Mouse (Mus musculus): ENCODE results near the gene Usp17lb. TPM values are rescaled to one million over a fixed set of nuclear protein-coding genes. Genes with fewer than 3 reads are reported as not detected.
"Not testable (repeated sequence)": the region's sequence is repeated elsewhere in the genome, so short reads cannot be mapped to it uniquely, and the experiment has no call there.

Usp17lb gene
- total RNA-seq (2014; rRNA removed): not detected in 2 replicates
- not detected in 2 replicates for polyA plus RNA-seq (2015; fragmentation: Nextera tagmentation; extraction: Ambion mirVana)

GRCm38 (mm10) chr7:104842503-104842902 is at the start of gene Usp17lb:
Gene Usp17lb (minus strand): TSS chr7:104842603.
- Histone ChIP-seq H3K4me3 (ENCODE audit: low read depth, low read length) (no peak within 1 kb of the TSS), H3K9me3 (ENCODE audit: low read length) (no peaks in the 10 kb centered on the region), H3K27me3 (ENCODE audit: insufficient read depth, low read length) (no peaks in the 10 kb centered on the region), H3K4me2 (ENCODE audit: low read depth) (no peak within 1 kb of the TSS), H3K4me1 (ENCODE audit: insufficient read depth) (no peaks in the 10 kb centered on the region), H3K9ac (no peak within 1 kb of the TSS), H3K27ac (ENCODE audit: low read depth, low read length) (no peak within 1 kb of the TSS), H3K36me3 (ENCODE audit: insufficient read depth) (no peaks in the 10 kb centered on the region)
- 50% methylated on average over 1 of the region's 1 CpGs for WGBS
- ATAC-seq: no peak
- DNase-seq: no peak
- TF ChIP-seq CTCF (IDR thresholded peaks at IDR 0.05; ENCODE audit: low read depth): no peak

- ATAC-seq (no peak), DNase-seq (no peak)
- no peaks in the 10 kb centered on the region for H3K4me1 ChIP-seq (ENCODE audit: insufficient read depth)
- H3K9ac ChIP-seq: no peak within 1 kb of the TSS
- H3K36me3 ChIP-seq (ENCODE audit: insufficient read depth): no peaks in the 10 kb centered on the region
- no peak within 1 kb of the TSS for H3K4me2 ChIP-seq (ENCODE audit: low read depth)
- 52% methylated on average over 1 of the region's 1 CpGs for WGBS
- no peaks in the 10 kb centered on the region for H3K9me3 ChIP-seq (ENCODE audit: low read length)
- H3K27ac ChIP-seq (ENCODE audit: low read depth, low read length): no peak within 1 kb of the TSS
- no peak for TF ChIP-seq CTCF (IDR thresholded peaks at IDR 0.05; ENCODE audit: low read depth)
- H3K4me3 ChIP-seq (ENCODE audit: low read depth, low read length): no peak within 1 kb of the TSS
- H3K27me3 ChIP-seq (ENCODE audit: insufficient read depth, low read length): no peaks in the 10 kb centered on the region
Observed at GRCm38 (mm10) chr7:104877731-104878130, 35.3 kb upstream of the Usp17lb start, which contains the start of gene Olfr665. Gene Olfr665 (plus strand): TSS chr7:104878031.

GRCm38 (mm10) chr7:104861381-104861780 is 19.0 kb upstream of the Usp17lb start:
- Histone ChIP-seq H3K4me1 (ENCODE audit: insufficient read depth) (no peaks in the 10 kb centered on the region), H3K9ac (no peak overlapping the region), H3K4me3 (ENCODE audit: low read depth, low read length) (no peak overlapping the region), H3K9me3 (ENCODE audit: low read length) (no peaks in the 10 kb centered on the region), H3K36me3 (ENCODE audit: insufficient read depth) (no peaks in the 10 kb centered on the region), H3K27me3 (ENCODE audit: insufficient read depth, low read length) (no peaks in the 10 kb centered on the region), H3K27ac (ENCODE audit: low read depth, low read length) (no peak overlapping the region), H3K4me2 (ENCODE audit: low read depth) (no peak overlapping the region)
- no peak for DNase-seq
- WGBS: 77% methylated on average over 3 of the region's 3 CpGs
- no peak for TF ChIP-seq CTCF (IDR thresholded peaks at IDR 0.05; ENCODE audit: low read depth)
- no peak for ATAC-seq

DNA sequence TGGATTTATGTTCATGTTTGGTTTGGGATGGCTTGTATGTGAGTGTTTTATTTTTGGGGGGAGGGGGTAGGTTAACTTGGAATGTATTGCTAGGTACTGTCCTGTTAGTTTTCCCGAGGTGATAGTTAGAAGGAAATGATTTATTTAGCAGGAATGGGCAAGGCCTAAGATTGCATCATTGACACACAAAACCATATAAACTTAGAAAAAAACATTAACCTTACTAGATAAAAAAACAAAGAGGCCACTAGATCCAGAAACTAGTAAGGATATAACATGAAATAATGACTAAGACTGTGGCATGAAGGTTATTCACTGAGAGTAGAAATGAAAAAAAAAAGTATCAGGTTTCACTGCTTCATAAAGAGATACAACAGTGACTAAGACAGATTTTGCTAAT is 15.3 kb upstream of the Usp17lb start:
- TF ChIP-seq CTCF (IDR thresholded peaks at IDR 0.05; ENCODE audit: low read depth): no peak
- no peaks in the 10 kb centered on the region for H3K36me3 ChIP-seq (ENCODE audit: insufficient read depth)
- no peak overlapping the region for H3K27ac ChIP-seq (ENCODE audit: low read depth, low read length)
- H3K27me3 ChIP-seq (ENCODE audit: insufficient read depth, low read length): no peaks in the 10 kb centered on the region
- WGBS: 85% methylated on average over 1 of the region's 1 CpGs
- H3K9ac ChIP-seq: no peak overlapping the region
- H3K4me3 ChIP-seq (ENCODE audit: low read depth, low read length): no peak overlapping the region
- no peaks in the 10 kb centered on the region for H3K9me3 ChIP-seq (ENCODE audit: low read length)
- no peak overlapping the region for H3K4me2 ChIP-seq (ENCODE audit: low read depth)
- H3K4me1 ChIP-seq (ENCODE audit: insufficient read depth): no peaks in the 10 kb centered on the region
- DNase-seq (no peak), ATAC-seq (no peak)

DNA sequence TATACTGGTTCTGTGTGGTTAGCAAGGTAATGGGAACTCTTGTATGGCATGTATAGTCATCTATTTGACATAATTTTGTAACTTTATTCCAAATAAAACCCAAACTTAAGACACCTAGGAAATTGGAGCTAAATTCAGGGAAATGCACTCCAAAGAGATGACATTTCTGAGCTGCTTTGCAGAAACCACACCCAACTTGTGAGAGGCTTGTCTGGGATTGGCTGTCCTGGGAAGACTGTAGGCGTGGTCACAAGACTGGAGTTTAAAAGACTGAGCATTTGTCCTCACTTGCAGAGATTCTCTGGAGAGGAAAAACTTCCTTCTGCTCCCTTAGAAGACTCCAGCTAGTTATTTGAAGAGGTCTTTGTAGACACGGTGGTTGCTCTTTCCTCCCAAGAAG is 14.3 kb upstream of the Usp17lb start, which contains the start of gene Usp17la:
Gene Usp17la (plus strand): TSS at position 301 of the 400 bp plus-strand sequence.
- not testable (repeated sequence) for H3K27ac ChIP-seq (ENCODE audit: low read depth, low read length); H3K9me3 ChIP-seq (ENCODE audit: low read length); H3K27me3 ChIP-seq (ENCODE audit: insufficient read depth, low read length); ATAC-seq; H3K4me1 ChIP-seq (ENCODE audit: insufficient read depth); H3K4me2 ChIP-seq (ENCODE audit: low read depth); H3K4me3 ChIP-seq (ENCODE audit: low read depth, low read length); H3K9ac ChIP-seq; H3K36me3 ChIP-seq (ENCODE audit: insufficient read depth); DNase-seq
- 81% methylated on average over 2 of the region's 2 CpGs for WGBS

DNA sequence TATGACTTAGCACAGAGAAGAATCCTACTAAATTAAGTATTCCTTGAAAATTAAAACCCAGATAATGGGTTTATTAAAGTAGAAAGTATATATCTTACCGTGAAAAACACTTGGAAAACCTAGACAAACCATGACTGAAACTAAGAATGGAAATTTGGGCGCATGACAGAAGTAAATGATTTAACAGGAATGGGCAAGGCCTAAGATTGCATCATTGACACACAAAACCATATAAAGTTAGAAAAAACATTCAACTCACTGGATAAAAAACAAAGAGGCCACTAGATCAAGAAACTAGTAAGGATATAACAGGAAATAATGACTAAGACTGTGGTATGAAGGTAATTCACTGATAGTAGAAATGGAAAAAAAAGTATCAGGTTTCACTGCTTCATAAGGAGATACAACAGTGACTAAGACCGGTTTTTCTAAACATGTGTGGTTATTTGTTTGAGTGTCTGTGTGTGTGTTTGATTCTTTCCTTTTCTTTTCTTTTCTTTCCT is 12.9 kb upstream of the Usp17lb start:
- H3K4me1 ChIP-seq (ENCODE audit: insufficient read depth): no peaks in the 10 kb centered on the region
- TF ChIP-seq CTCF (IDR thresholded peaks at IDR 0.05; ENCODE audit: low read depth): no peak
- 87% methylated on average over 3 of the region's 3 CpGs for WGBS
- no peak for DNase-seq
- no peaks in the 10 kb centered on the region for H3K27me3 ChIP-seq (ENCODE audit: insufficient read depth, low read length)
- H3K9ac ChIP-seq: no peak overlapping the region
- H3K9me3 ChIP-seq (ENCODE audit: low read length): no peaks in the 10 kb centered on the region
- H3K36me3 ChIP-seq (ENCODE audit: insufficient read depth): no peaks in the 10 kb centered on the region
- no peak overlapping the region for H3K4me2 ChIP-seq (ENCODE audit: low read depth)
- H3K27ac ChIP-seq (ENCODE audit: low read depth, low read length): no peak overlapping the region
- no peak overlapping the region for H3K4me3 ChIP-seq (ENCODE audit: low read depth, low read length)
- ATAC-seq: no peak

DNA sequence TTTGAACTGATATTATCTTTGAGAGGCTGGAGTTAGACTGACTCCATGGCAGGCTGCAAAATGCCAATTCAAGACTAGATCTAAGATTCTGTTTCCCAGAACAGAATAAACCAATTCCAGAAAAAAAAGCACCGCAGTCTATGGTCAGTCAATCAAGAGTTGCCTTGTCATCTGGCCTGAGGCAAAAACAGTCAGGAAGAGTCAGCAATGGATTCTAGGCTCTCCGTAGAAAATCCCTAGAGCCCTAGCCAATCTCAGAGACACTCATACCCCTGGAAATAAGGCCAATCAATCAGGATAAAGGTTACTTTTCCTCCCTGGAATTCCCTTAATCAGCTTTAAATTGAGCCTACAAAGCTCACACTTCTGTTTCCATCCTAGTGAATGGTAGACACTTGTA is 9.1 kb upstream of the Usp17lb start:
- not testable (repeated sequence) for H3K36me3 ChIP-seq (ENCODE audit: insufficient read depth); H3K4me3 ChIP-seq (ENCODE audit: low read depth, low read length); H3K4me1 ChIP-seq (ENCODE audit: insufficient read depth); H3K27me3 ChIP-seq (ENCODE audit: insufficient read depth, low read length); DNase-seq; H3K4me2 ChIP-seq (ENCODE audit: low read depth); H3K9me3 ChIP-seq (ENCODE audit: low read length); ATAC-seq; H3K9ac ChIP-seq; H3K27ac ChIP-seq (ENCODE audit: low read depth, low read length)
- WGBS: 65% methylated on average over 2 of the region's 2 CpGs
